Mouse (Mus musculus): ENCODE measurements around the gene Hira.
"Not testable (repeated sequence)": the region's sequence is repeated elsewhere in the genome, so short reads cannot be mapped to it uniquely, and the experiment has no call there.

The Hira gene

GRCm38 (mm10) chr16:18921771-18922170 lies 44.9 kb downstream of the Hira start:
- DNase-seq, result no peak

GRCm38 (mm10) chr16:18927963-18928362 lies 51.1 kb downstream of the Hira start:
- no peak for DNase-seq

GRCm38 (mm10) chr16:18938321-18939082 lies 61.7 kb downstream of the Hira start:
- no peak for DNase-seq

- DNase-seq, result no peak
Measured at GRCm38 (mm10) chr16:18943906-18944305, 67.1 kb downstream of the Hira start.

- no peak for DNase-seq
Measured at GRCm38 (mm10) chr16:18948941-18949340, 72.1 kb downstream of the Hira start.

- no peak for DNase-seq
Measured at GRCm38 (mm10) chr16:18950351-18950750, 73.5 kb downstream of the Hira start.

GRCm38 (mm10) chr16:18952813-18953212 lies 76.0 kb downstream of the Hira start:
- DNase-seq, result no peak

GRCm38 (mm10) chr16:18955070-18955469 lies 78.2 kb downstream of the Hira start:
- no peak for DNase-seq

- DNase-seq, result no peak
Measured at GRCm38 (mm10) chr16:18963486-18963885, 86.6 kb downstream of the Hira start.

GRCm38 (mm10) chr16:18969420-18970128 lies 92.7 kb downstream of the Hira start:
- DNase-seq, result no peak

- no peak for DNase-seq
Measured at GRCm38 (mm10) chr16:18970837-18971236, 94.0 kb downstream of the Hira start.

- not testable (repeated sequence) for DNase-seq
Measured at GRCm38 (mm10) chr16:18975665-18976064, 98.8 kb downstream of the Hira start.

- no peak for DNase-seq
Measured at GRCm38 (mm10) chr16:18976315-18976714, 99.5 kb downstream of the Hira start.

- DNase-seq, result no peak
Measured at GRCm38 (mm10) chr16:18986381-18986780, 109.5 kb downstream of the Hira start.

GRCm38 (mm10) chr16:18986860-18987259 lies 110.0 kb downstream of the Hira start:
- no peak for DNase-seq

- peak in 1 of 2 experiments; percentile 35 for DNase-seq
Measured at GRCm38 (mm10) chr16:19002610-19003389, 126.0 kb downstream of the Hira start.

- no peak for DNase-seq
Measured at GRCm38 (mm10) chr16:19003757-19004156, 126.9 kb downstream of the Hira start.

- no peak for DNase-seq
Measured at GRCm38 (mm10) chr16:19005298-19005697, 128.5 kb downstream of the Hira start.

GRCm38 (mm10) chr16:19006715-19007114 lies 129.9 kb downstream of the Hira start:
- DNase-seq, result no peak

GRCm38 (mm10) chr16:19007186-19007591 lies 130.4 kb downstream of the Hira start:
- DNase-seq, result not testable (repeated sequence)

- DNase-seq, result no peak
Measured at GRCm38 (mm10) chr16:19010710-19011109, 133.9 kb downstream of the Hira start.

- no peak for DNase-seq
Measured at GRCm38 (mm10) chr16:19013550-19013949, 136.7 kb downstream of the Hira start.

GRCm38 (mm10) chr16:19014650-19015049 lies 137.8 kb downstream of the Hira start:
- no peak for DNase-seq

Measured in kidney, adult 8-10 months (tissue).